Comparison of ENCODE assay signal across 8 mouse cellular contexts in genomic region chr10:80805925-80806324, GRCm38 (mm10). TPM values are rescaled to one million over a fixed set of nuclear protein-coding genes. Genes with fewer than 3 reads are reported as not detected.
DNase-seq lines count a peak whose midpoint lies in the region.

No protein-coding gene starts in this region.

- WGBS in forebrain, embryonic 10.5 days, result 23% methylated on average over 3 of the region's 3 CpGs

- no peak overlapping the region for H3K27ac ChIP-seq in forebrain, embryonic 10.5 days

- H3K4me1 ChIP-seq in forebrain, embryonic 10.5 days, result peaks cover 60% of the 10 kb centered on the region

- peak overlapping the region; percentile 61; the same call in 1 of the 2 replicates for H3K4me3 ChIP-seq in forebrain, embryonic 10.5 days

- H3K9me3 ChIP-seq in forebrain, embryonic 10.5 days, result no peaks in the 10 kb centered on the region

- peaks cover 59% of the 10 kb centered on the region for H3K27me3 ChIP-seq in forebrain, embryonic 10.5 days (ENCODE audit: poor library complexity, severe bottlenecking)

- H3K36me3 ChIP-seq in forebrain, embryonic 10.5 days (replicated peaks), result peaks cover 49% of the 10 kb centered on the region

- DNase-seq in MN1 (ENCODE audit: low spot score), result peak; percentile 75
- peak; percentile 69 for DNase-seq in c-Kit-positive CD71-positive TER-119-negative erythroid progenitor cells, embryonic 14.5 days (ENCODE audit: low read depth)
- DNase-seq in forebrain, embryonic 10.5 days (ENCODE audit: extremely low spot score, low spot score), result peak; percentile 77
- DNase-seq in heart, postnatal 4 days, result peak; percentile 89
- DNase-seq in layer of hippocampus, adult 9-11 months, result peak; percentile 70
- peak; percentile 83 for DNase-seq in lung, postnatal 10 days
- peak; percentile 66 for DNase-seq in right cerebral cortex, adult 18-20 months
- peak; percentile 72 to 84 for DNase-seq in urinary bladder, postnatal 4 days (ENCODE audit: low spot score in 2 of 2)

RNA-seq across cellular contexts. Expression of gene Amh, which starts 0.9 kb away (rescaled TPM):
- polyA plus RNA-seq in forebrain, embryonic 10.5 days (2016; fragmentation: Nextera tagmentation; extraction: Ambion mirVana), result 0.09 TPM in 2 replicates
- total RNA-seq in heart, postnatal 4 days (2021), result 1 to 10 TPM in 1 of 2 experiments, under 1 TPM in 1; 0.61 to 1.0 TPM

RNA-seq across cellular contexts. Expression of gene Jsrp1, which starts 7.4 kb away (rescaled TPM):
- polyA plus RNA-seq in forebrain, embryonic 10.5 days (2016; fragmentation: Nextera tagmentation; extraction: Ambion mirVana), result 0.40 and 0.65 TPM in 2 replicates
- 1 to 10 TPM in 1 of 2 experiments, under 1 TPM in 1; 0.62 to 1.6 TPM for total RNA-seq in heart, postnatal 4 days (2021)

RNA-seq across cellular contexts. Expression of gene Plekhj1, which starts 7.5 kb away (rescaled TPM):
- 196 and 197 TPM in 2 replicates for polyA plus RNA-seq in forebrain, embryonic 10.5 days (2016; fragmentation: Nextera tagmentation; extraction: Ambion mirVana)
- 10 to 100 TPM; 36.2 to 37.1 TPM for total RNA-seq in heart, postnatal 4 days (2021)

RNA-seq across cellular contexts. Expression of gene Sf3a2, which starts 7.9 kb away (rescaled TPM):
- polyA plus RNA-seq in forebrain, embryonic 10.5 days (2016; fragmentation: Nextera tagmentation; extraction: Ambion mirVana), result 110 and 118 TPM in 2 replicates
- 10 to 100 TPM; 46.0 to 51.7 TPM for total RNA-seq in heart, postnatal 4 days (2021)

RNA-seq across cellular contexts. Expression of gene Oaz1, which starts 20.5 kb away (rescaled TPM):
- 2,273 and 2,281 TPM in 2 replicates for polyA plus RNA-seq in forebrain, embryonic 10.5 days (2016; fragmentation: Nextera tagmentation; extraction: Ambion mirVana)
- total RNA-seq in heart, postnatal 4 days (2021), result 1,000 to 10,000 TPM; 1,002 to 1,049 TPM
